Mouse (Mus musculus): ENCODE results near the gene Tmtc1.
A peak's percentile ranks its signal among the peaks of the same experiment; 100 is the strongest.

The Tmtc1 gene

GRCm38 (mm10) chr6:148239311-148239710, 204.9 kb downstream of the Tmtc1 start:
- no peak for DNase-seq (ENCODE audit: low spot score)

GRCm38 (mm10) chr6:148237453-148237852, 206.7 kb downstream of the Tmtc1 start:
- DNase-seq (ENCODE audit: low spot score), result no peak

GRCm38 (mm10) chr6:148234105-148234828, 209.9 kb downstream of the Tmtc1 start:
- no peak for DNase-seq (ENCODE audit: low spot score)

- no peak for DNase-seq (ENCODE audit: low spot score)
Measured at GRCm38 (mm10) chr6:148227542-148227941, 216.6 kb downstream of the Tmtc1 start.

GRCm38 (mm10) chr6:148222686-148223085, 221.5 kb downstream of the Tmtc1 start:
- no peak for DNase-seq (ENCODE audit: low spot score)

GRCm38 (mm10) chr6:148218235-148219076, 225.7 kb downstream of the Tmtc1 start:
- no peak for DNase-seq (ENCODE audit: low spot score)

- no peak for DNase-seq (ENCODE audit: low spot score)
Measured at GRCm38 (mm10) chr6:148216752-148217151, 227.4 kb downstream of the Tmtc1 start.

GRCm38 (mm10) chr6:148214765-148215164, 229.4 kb downstream of the Tmtc1 start:
- peak; percentile 22 for DNase-seq (ENCODE audit: low spot score)

GRCm38 (mm10) chr6:148211897-148212680, 232.1 kb downstream of the Tmtc1 start, which contains the start of gene Ergic2:
Gene Ergic2 (minus strand): TSS chr6:148212374.
- DNase-seq (ENCODE audit: low spot score), result peak; percentile 93

- no peak for DNase-seq (ENCODE audit: low spot score)
Measured at GRCm38 (mm10) chr6:148211391-148211876, 232.8 kb downstream of the Tmtc1 start.

- no peak for DNase-seq (ENCODE audit: low spot score)
Measured at GRCm38 (mm10) chr6:148207522-148207921, 236.7 kb downstream of the Tmtc1 start.

- DNase-seq (ENCODE audit: low spot score), result no peak
Measured at GRCm38 (mm10) chr6:148205134-148205533, 239.1 kb downstream of the Tmtc1 start.

- no peak for DNase-seq (ENCODE audit: low spot score)
Measured at GRCm38 (mm10) chr6:148199729-148200128, 244.5 kb downstream of the Tmtc1 start.

- no peak for DNase-seq (ENCODE audit: low spot score)
Measured at GRCm38 (mm10) chr6:148199177-148199576, 245.0 kb downstream of the Tmtc1 start.

- DNase-seq (ENCODE audit: low spot score), result no peak
Measured at GRCm38 (mm10) chr6:148193972-148194701, 250.1 kb downstream of the Tmtc1 start.

- DNase-seq (ENCODE audit: low spot score), result no peak
Measured at GRCm38 (mm10) chr6:148185694-148186093, 258.5 kb downstream of the Tmtc1 start.
